Mouse (Mus musculus) right cerebral cortex, postnatal 36 days (tissue): Measurements from ENCODE around the gene Rbl2.
A peak's percentile ranks its signal among the peaks of the same experiment; 100 is the strongest.

ENCODE experiments used
- DNase-seq, 2 experiments: peaks; one replicate each; pipeline ENCODE4 v3.0.0; 2022; ENCODE audit warnings: low spot score in 2 of 2, mixed read lengths in 1 of 2

The Rbl2 gene

GRCm38 (mm10) chr8:91106271-91106670 lies 36.4 kb downstream of the Rbl2 start:
- no peak for DNase-seq

- DNase-seq: no peak
These were observed 42.1 kb downstream of the Rbl2 start for GRCm38 (mm10) chr8:91111868-91112477.

GRCm38 (mm10) chr8:91114428-91114827 lies 44.6 kb downstream of the Rbl2 start:
- DNase-seq: no peak

- no peak for DNase-seq
These were observed 45.1 kb downstream of the Rbl2 start for GRCm38 (mm10) chr8:91114910-91115309.

GRCm38 (mm10) chr8:91117537-91117936 lies 47.7 kb downstream of the Rbl2 start:
- no peak for DNase-seq

GRCm38 (mm10) chr8:91118131-91118530 lies 48.3 kb downstream of the Rbl2 start:
- DNase-seq: no peak

- no peak for DNase-seq
These were observed 54.5 kb downstream of the Rbl2 start for GRCm38 (mm10) chr8:91124315-91124714.

GRCm38 (mm10) chr8:91126786-91127185 lies 56.9 kb downstream of the Rbl2 start:
- DNase-seq: peak; percentile 53 to 66

- DNase-seq: no peak
These were observed 62.9 kb downstream of the Rbl2 start for GRCm38 (mm10) chr8:91132731-91133130.

GRCm38 (mm10) chr8:91133441-91134069 lies 63.7 kb downstream of the Rbl2 start:
- peak in 1 of 2 experiments; percentile 14 for DNase-seq

- DNase-seq: peak; percentile 100
These were observed 64.2 kb downstream of the Rbl2 start for GRCm38 (mm10) chr8:91134070-91134475.

GRCm38 (mm10) chr8:91134659-91135058 lies 64.8 kb downstream of the Rbl2 start:
- no peak for DNase-seq

GRCm38 (mm10) chr8:91135308-91136181 lies 65.7 kb downstream of the Rbl2 start:
- no peak for DNase-seq

- DNase-seq: no peak
These were observed 71.0 kb downstream of the Rbl2 start for GRCm38 (mm10) chr8:91140828-91141227.

- no peak for DNase-seq
These were observed 77.9 kb downstream of the Rbl2 start for GRCm38 (mm10) chr8:91147715-91148114.

GRCm38 (mm10) chr8:91148643-91149178 lies 78.9 kb downstream of the Rbl2 start:
- DNase-seq: no peak

- no peak for DNase-seq
These were observed 79.4 kb downstream of the Rbl2 start for GRCm38 (mm10) chr8:91149298-91149697.

GRCm38 (mm10) chr8:91151531-91151930 lies 81.7 kb downstream of the Rbl2 start:
- DNase-seq: no peak

GRCm38 (mm10) chr8:91153831-91154230 lies 84.0 kb downstream of the Rbl2 start:
- no peak for DNase-seq

- no peak for DNase-seq
These were observed 84.7 kb downstream of the Rbl2 start for GRCm38 (mm10) chr8:91154564-91154963.

- DNase-seq: no peak
These were observed 88.8 kb downstream of the Rbl2 start for GRCm38 (mm10) chr8:91158617-91159016.
